Mouse (Mus musculus) intestine, postnatal 0 days (tissue): ENCODE measurements at regions not wholly inside any gene's neighbourhood (a gene's known extent, or its start where the extent isn't known, plus 50 kb on each side); places are given as distances from the start of the nearest gene placed in this dataset.

Experiments used
- ATAC-seq: fragments of 200-750 bp; cut with Nextera tagmentation; 2 replicates; pipeline ENCODE4 v1.8.0; 2017; ENCODE audit warnings: mild to moderate bottlenecking, moderate TSS enrichment, moderate library complexity
- H3K27ac ChIP-seq: fragments of 300-500 bp; sonication (generic); 2 replicates; pipeline ENCODE4 v1.5.1; 2014; ENCODE audit warnings: mild to moderate bottlenecking, low read depth, low read length, moderate library complexity
- H3K27me3 ChIP-seq: fragments of 300-500 bp; sonication (generic); replicated peaks from 2 replicates; pipeline ENCODE4 v1.6.1; 2014; ENCODE audit warnings: low read length, mixed read lengths; ENCODE audit not compliant: control insufficient read depth, insufficient read depth
- H3K36me3 ChIP-seq: fragments of 300-500 bp; sonication (generic); 2 replicates; pipeline ENCODE4 v1.6.1; 2014; ENCODE audit warnings: mild to moderate bottlenecking, moderate library complexity; ENCODE audit not compliant: control insufficient read depth, insufficient read depth
- H3K4me1 ChIP-seq: fragments of 300-500 bp; sonication (generic); replicated peaks from 2 replicates; pipeline ENCODE4 v1.6.1; 2014; ENCODE audit warnings: antibody characterized with exemption, low read length, mixed read lengths; ENCODE audit not compliant: control insufficient read depth, insufficient read depth
- H3K4me2 ChIP-seq: fragments of 300-500 bp; sonication (generic); replicated peaks from 2 replicates; pipeline ENCODE4 v1.6.1; 2014; ENCODE audit warnings: low read depth, mild to moderate bottlenecking, moderate library complexity
- H3K4me3 ChIP-seq: fragments of 300-500 bp; sonication (generic); 2 replicates; pipeline ENCODE4 v1.5.1; 2014; ENCODE audit warnings: low read depth, low read length
- H3K9ac ChIP-seq: fragments of 300-500 bp; sonication (generic); 2 replicates; pipeline ENCODE4 v1.6.1; 2014; ENCODE audit warnings: mild to moderate bottlenecking, low read depth, low read length
- H3K9me3 ChIP-seq: fragments of 300-500 bp; sonication (generic); 2 replicates; pipeline ENCODE4 v1.6.1; 2016; ENCODE audit warnings: mixed run types; ENCODE audit not compliant: control insufficient read depth
- CTCF ChIP-seq: sonication (generic); IDR thresholded peaks from 2 replicates; pipeline ENCODE4 v1.5.1; 2016; ENCODE audit warnings: low read depth, mild to moderate bottlenecking, control low read depth, antibody characterized with exemption, moderate library complexity
- WGBS: fragments of 180-500 bp; shearing (Covaris S2); extraction: QIAGEN DNeasy Blood & Tissue Kit; methylation state at CpG from one replicate; pipeline ENCODE4 v1.1.7; 2014; 5-methylcytosine and 5-hydroxymethylcytosine counted together

DNA sequence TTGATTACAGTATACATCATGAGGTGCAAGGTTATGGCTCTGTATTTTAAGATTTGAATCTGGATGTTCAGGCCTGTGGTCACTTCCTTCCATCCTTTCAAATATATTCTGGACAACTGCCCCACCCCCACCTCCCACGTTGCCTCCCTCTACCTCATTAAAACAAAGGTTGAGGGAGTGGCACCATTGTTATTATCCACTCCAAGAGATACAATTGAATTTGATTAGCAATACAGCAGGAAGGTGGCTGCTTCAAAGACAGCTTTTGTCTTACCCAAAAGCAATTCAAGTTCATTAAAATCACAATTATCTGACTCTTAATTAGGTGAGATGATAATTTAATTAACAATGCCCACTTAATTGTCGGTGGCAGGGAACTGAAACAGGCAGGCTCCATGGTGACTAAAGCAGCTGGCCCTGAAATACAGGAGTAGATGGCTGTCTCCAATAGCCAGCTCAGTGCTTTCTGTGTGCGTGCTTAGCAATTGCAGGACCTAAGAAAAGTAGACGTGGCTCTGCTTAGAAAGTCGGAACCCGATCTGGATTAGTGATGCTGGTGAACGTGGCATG lies 623.8 kb downstream of the Dhx35 start:
- H3K36me3 ChIP-seq, result no peaks in the 10 kb centered on the region
- WGBS, result 72% methylated on average over 7 of the region's 7 CpGs
- no peak overlapping the region for H3K27ac ChIP-seq
- H3K9me3 ChIP-seq, result no peaks in the 10 kb centered on the region
- H3K4me1 ChIP-seq, result no peaks in the 10 kb centered on the region
- H3K9ac ChIP-seq, result no peak overlapping the region
- H3K4me2 ChIP-seq, result no peak overlapping the region
- H3K4me3 ChIP-seq, result no peak overlapping the region
- no peak for ATAC-seq
- TF ChIP-seq CTCF, result no peak
- no peaks in the 10 kb centered on the region for H3K27me3 ChIP-seq

- WGBS, result 57% methylated on average over 7 of the region's 7 CpGs
- H3K4me1 ChIP-seq, result no peaks in the 10 kb centered on the region
- no peaks in the 10 kb centered on the region for H3K27me3 ChIP-seq
- no peaks in the 10 kb centered on the region for H3K36me3 ChIP-seq
- no peak overlapping the region for H3K4me2 ChIP-seq
- no peak overlapping the region for H3K4me3 ChIP-seq
- no peak for TF ChIP-seq CTCF
- ATAC-seq, result no peak
- H3K9ac ChIP-seq, result no peak overlapping the region
- H3K9me3 ChIP-seq, result no peaks in the 10 kb centered on the region
- no peak overlapping the region for H3K27ac ChIP-seq
These were observed 627.8 kb downstream of the Dhx35 start for GRCm38 (mm10) chr2:159422281-159422937.

DNA sequence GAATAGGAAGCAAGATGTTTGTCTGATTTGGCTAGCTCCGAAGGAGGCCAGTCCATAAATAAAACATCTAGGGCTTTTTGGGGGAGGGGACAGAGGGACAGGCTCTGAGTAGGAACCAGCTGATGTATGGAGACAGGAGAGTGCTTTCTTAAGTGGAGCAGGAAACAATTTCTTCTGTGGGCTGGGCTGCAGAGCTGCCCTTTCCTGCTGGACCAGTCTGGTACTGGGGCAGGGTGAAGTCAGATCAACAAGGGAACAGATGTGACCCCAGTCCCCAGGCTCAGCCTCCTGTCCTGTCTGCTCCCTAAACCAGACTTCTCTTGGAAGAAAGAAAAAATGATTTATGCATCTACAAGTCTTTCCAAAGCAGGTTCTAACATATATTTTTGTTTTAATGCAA lies 633.6 kb downstream of the Dhx35 start:
- H3K4me1 ChIP-seq, result no peaks in the 10 kb centered on the region
- no peak for TF ChIP-seq CTCF
- no peaks in the 10 kb centered on the region for H3K9me3 ChIP-seq
- no peak overlapping the region for H3K4me2 ChIP-seq
- no peak overlapping the region for H3K9ac ChIP-seq
- H3K36me3 ChIP-seq, result no peaks in the 10 kb centered on the region
- 26% methylated on average over 1 of the region's 1 CpGs for WGBS
- no peak overlapping the region for H3K27ac ChIP-seq
- H3K4me3 ChIP-seq, result no peak overlapping the region
- no peaks in the 10 kb centered on the region for H3K27me3 ChIP-seq
- ATAC-seq, result no peak

GRCm38 (mm10) chr2:159430577-159431329 lies 636.1 kb downstream of the Dhx35 start:
- Histone ChIP-seq H3K36me3 (no peaks in the 10 kb centered on the region), H3K27ac (no peak overlapping the region), H3K9me3 (no peaks in the 10 kb centered on the region), H3K27me3 (no peaks in the 10 kb centered on the region), H3K4me1 (no peaks in the 10 kb centered on the region), H3K9ac (no peak overlapping the region), H3K4me3 (no peak overlapping the region), H3K4me2 (no peak overlapping the region)
- 75% methylated on average over 5 of the region's 5 CpGs for WGBS
- ATAC-seq, result no peak
- TF ChIP-seq CTCF, result no peak

DNA sequence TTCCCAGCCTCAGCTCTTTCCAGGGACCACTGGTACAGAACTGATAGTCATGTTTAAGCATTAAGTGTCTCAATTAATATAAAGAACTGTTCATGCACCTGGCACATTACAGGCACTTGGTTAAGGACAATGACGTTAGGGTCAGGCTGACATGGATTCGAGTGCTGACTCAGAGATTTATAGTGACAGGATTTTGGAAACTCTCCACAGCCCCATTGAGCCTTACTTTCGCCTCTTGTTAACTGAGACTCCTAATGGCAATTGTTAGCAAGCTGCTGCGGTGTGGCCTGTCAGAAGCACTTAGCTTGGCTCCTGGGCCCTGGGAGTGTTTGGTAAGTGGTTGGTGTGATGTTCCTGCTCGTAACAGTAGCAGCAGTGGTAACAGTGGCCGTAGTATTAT lies 644.4 kb downstream of the Dhx35 start:
- Histone ChIP-seq H3K4me2 (no peak overlapping the region), H3K27me3 (no peaks in the 10 kb centered on the region), H3K9ac (no peak overlapping the region), H3K9me3 (no peaks in the 10 kb centered on the region), H3K36me3 (no peaks in the 10 kb centered on the region), H3K4me1 (no peaks in the 10 kb centered on the region), H3K27ac (no peak overlapping the region), H3K4me3 (no peak overlapping the region)
- no peak for TF ChIP-seq CTCF
- WGBS, result 86% methylated on average over 6 of the region's 6 CpGs
- no peak for ATAC-seq

DNA sequence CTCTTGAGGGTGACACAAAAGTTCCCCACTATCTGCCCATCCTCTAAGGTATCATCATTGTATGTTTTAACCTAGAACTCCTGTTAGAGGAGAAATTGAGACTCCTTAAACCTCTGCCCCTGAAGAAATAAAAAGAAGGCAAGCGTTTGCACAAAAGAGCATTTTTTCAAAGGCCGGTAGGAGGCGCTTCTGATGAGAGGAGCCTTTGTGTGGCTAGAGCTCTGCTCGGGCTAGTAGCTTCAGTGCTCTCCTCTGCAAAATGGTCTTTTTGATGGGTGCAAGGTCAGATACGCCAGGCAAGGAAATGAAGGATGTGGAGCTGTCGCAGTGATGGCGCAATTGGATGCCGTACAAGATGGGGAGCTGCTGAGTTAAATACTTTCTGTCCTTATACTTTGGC lies 649.0 kb downstream of the Dhx35 start:
- H3K4me1 ChIP-seq, result no peaks in the 10 kb centered on the region
- H3K36me3 ChIP-seq, result no peaks in the 10 kb centered on the region
- H3K9me3 ChIP-seq, result no peaks in the 10 kb centered on the region
- H3K4me2 ChIP-seq, result no peak overlapping the region
- ATAC-seq, result no peak
- WGBS, result 46% methylated on average over 8 of the region's 8 CpGs
- no peak overlapping the region for H3K9ac ChIP-seq
- H3K27ac ChIP-seq, result no peak overlapping the region
- TF ChIP-seq CTCF, result peak; percentile 53
- no peak overlapping the region for H3K4me3 ChIP-seq
- no peaks in the 10 kb centered on the region for H3K27me3 ChIP-seq
